Mouse (Mus musculus) WW6 (cell line): ENCODE results near the gene Birc3.
"Not testable (repeated sequence)": the region's sequence is repeated elsewhere in the genome, so short reads cannot be mapped to it uniquely, and the experiment has no call there.

Source experiments
- DNase-seq: peaks from one replicate; pipeline ENCODE4 v3.0.0-alpha.2; 2013; ENCODE audit warnings: low read depth, low spot score

Gene Birc3

DNA sequence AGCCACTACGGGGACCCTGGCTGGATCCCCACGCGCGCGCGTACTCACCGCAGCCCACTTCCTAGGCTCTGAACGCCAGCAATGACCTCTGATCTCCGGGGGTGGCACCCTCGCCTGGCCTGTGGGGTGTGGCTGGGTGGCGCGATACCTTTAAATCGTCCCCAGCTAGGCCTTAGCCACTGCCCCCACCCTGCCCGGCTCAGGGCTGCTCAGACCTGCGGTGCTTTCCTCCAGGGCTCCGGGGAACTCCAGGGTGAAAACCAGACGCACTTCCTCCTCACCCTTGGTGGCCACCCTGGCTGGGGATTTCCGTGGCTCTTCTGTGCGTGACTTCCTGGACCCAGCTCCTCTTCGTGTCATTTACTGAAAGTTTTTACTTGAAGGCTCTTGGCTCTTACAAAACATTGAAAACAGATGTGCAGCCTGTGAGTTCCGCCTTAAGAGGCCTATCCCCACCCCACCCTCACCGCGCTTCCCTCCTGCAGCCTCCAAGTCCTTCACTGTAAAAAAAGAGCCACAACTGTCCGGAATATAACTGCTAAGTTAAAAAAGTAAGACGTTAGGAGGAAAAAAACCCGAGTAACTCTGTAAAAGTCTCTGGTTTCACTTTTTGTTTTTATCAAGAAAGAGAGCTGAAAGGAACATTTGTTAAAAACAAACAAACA, at the start of gene Birc3:
Gene Birc3, minus strand, starts transcription at position 412 of the 665 bp plus-strand sequence.
- no peak for DNase-seq

DNA sequence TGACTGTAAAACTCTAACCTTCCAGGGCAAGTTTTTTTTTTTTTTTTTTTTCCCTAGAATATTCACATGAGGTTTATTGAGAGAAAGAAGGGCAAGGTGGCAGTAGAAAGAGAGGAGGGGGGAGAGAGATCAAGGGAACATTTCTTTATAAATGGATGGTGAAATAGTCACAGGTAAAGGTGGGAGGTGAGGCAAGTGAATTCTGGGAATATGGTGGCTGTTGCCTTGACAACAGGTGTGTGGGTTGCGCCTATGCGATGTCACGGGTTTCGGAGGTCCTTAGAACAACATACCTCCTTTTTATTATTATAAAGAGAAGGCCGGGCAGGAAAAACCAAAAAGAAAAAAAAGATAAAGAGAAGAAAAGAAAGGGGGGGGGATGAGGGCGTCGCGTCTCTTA, 41.9 kb upstream of the Birc3 start:
- DNase-seq, result no peak

DNA sequence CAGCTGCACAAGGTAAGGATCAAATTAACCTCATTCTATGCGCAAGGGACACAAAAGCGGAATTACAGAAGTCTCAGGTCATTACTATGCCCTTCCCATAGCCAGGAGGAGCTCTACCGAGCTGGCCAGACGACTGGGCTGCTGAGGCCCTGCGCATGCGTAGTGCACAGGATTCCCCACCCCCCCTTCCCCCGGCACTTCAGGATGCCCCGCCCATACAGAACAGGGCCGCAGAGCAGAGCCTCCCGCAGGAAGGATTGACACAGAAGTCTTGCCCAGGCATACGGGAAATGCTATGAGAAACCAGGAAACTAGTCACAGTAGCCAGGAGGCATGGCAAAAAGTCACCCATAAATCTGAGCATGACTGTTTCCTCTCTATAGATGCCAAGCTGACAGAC, 41.5 kb upstream of the Birc3 start:
- DNase-seq, result peak; percentile 71

DNA sequence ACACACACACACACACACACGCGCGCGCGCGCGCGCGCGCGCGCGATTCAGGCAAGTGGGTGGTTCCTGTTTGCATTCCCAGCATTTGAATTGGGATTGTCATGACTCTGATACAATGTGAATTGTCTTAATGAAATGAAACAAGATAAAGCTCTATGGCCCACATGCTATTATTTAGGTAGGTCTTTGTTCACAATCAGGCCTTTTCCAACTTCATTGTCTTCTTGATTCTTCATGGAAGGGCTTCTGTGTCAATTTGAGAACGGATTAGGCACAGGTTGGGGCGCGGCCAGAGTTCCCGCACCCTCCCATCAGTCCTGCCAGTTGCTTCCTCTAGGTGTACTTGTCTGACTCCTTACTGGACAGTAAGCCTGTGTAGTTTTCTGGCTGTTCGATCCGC, 41.0 kb upstream of the Birc3 start:
- DNase-seq, result no peak

DNA sequence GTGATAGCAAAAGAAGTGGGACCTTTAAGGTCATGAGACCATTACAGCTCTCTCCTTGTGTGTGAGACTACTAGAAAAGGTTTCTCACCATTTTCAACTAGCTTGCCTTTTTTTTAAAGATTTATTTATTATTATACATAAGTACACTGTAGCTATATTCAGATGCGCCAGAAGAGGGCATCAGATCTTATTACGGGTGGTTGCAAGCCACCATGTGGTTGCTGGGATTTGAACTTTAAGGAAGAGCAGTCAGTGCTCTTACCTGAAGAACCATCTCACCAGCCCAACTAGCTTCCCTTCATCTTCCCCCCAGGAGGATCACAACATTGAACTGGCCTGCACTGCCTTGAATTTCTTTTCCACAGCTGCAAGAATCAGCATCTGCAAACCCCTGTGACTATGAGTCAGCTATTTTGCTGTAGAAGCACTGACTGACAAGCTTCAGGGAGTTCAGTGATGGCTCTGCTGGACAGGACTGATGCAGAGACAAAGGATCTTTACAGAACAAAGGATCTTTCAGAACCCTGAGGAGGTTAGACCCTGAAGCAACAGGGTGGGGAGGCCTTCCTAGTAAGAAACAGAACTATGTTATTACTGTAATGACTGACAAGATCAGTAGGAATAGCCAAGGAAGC, 34.5 kb upstream of the Birc3 start:
- no peak for DNase-seq

DNA sequence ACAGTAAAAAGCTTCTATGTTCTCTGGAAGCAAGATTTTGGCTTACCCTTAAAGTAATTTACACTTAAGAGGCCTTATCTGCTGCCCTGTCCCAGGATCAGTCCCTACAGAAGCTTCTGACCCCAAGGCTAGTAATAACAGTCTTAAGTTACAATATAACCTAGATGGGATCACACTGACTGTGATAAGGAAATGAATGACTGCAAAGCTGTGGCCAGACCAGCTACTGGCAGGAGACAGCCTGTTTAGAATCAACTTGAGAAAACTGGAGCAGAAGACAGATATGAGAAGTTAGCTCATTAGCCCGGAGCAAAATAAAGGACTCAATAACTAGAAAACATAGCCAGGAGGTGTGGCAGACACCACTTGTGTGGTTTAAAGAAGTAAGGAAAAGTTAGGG, 33.6 kb upstream of the Birc3 start:
- no peak for DNase-seq

DNA sequence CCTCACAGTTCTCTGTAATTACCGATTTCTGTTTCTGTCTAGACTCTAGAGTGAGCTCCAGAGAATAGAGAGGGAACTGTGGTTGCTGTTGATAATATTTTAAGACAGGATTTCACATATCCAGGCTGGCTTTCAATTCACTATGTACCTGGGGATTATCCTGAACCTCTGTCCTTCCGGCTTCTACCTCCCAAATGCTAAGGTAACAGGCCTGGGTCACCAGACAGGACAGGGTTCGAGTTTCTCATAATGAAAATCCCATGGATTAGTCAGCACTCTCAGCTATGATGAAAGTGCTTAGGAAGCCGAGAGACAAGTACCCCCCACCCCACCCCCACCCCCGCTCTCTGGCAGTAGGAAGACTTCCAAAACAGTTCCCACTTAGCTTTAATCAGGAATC, 30.8 kb upstream of the Birc3 start:
- no peak for DNase-seq

DNA sequence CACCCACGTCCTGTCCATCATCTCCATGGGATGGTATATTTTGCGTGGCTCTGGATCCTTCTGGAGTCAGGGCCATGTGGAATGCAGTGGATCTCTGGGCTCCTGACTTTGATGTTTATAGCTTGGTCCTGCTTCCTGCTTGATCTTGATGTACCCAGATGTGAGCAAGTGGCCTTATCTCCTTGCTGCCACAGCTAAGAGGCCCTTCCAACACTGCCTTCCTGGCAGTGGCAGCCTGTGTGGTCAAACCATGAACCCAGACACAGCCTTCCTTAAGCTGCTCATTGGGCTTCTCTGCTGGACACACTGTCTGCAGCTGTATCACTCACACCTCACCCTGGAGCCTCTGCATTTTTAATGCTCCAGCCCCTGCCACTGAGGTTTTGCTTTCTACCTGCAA, 30.3 kb upstream of the Birc3 start:
- DNase-seq, result no peak

DNA sequence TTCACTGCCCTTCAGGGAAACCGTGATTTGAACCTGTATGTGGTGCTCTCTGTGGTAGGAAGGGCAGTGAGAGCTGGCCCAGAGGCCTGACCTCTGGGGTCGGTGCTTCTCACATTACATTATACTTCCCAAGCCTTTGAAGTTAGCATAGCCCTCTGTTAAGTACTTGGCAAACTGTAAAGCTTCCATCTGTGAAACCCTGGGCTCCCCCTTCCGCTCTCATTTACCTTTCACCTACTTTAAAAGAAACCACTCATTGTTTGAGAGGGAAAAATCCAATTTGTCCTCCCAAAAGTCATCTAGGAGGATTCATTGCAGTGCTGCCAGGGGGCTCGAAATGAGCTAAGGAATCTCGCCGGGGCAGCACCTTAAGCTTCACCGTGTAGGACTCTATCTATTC, 29.3 kb upstream of the Birc3 start:
- DNase-seq, result no peak

DNA sequence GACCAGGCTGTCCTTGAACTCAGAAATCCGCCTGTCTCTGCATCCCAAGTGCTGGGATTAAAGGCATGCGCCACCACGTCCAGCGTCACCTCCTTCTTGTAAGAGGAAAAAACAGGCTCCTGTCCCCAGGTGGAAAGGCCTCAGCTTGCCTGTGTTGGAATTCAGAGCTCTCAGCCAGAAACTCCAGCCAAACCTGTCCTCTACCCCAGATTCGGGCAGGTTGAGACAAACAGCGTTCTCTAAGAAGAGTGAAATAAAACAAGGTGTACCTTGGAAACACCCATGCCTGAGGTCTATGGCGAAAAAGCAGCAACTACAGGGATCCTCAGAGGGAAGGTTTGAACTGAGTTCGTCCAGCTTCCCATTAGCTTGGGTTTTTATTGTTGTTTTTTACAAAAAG, 28.0 kb upstream of the Birc3 start:
- no peak for DNase-seq

DNA sequence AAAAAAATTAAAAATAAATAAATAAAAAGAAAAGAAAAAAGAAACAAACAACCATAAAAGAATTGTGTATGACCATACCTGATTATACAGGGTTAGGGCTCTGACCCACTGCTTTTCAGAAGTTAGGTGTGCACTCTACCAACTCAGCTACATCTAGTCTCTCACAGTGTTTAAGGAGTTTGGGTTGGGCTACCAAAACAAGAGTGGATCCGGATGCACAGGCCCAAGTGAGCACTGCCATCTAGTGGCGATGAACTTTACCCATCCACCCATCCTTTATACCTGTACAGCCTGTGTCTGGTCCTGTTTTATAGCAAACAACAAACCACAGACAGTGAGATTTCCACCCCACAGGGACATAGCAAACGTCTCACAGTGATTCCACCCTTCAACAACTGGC, 24.5 kb upstream of the Birc3 start:
- no peak for DNase-seq

DNA sequence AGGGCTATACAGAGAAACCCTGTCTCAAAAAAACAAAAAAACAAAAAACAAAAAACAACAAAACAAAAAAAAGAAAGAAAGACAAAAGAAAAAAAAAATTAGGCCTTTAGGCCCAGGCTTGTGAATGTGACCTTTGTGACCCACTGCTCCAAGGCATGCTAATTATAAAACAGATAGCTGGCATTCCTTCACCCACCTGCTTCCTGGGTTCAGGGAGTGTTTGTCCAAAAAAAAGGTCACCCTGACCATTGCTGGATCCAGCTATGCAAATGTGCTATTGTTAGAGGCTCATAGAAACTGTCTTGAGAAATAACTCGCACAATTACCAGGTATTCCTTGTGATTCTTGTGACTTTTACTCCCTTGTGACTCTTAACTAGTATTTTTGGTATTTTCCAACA, 18.8 kb upstream of the Birc3 start:
- not testable (repeated sequence) for DNase-seq

DNA sequence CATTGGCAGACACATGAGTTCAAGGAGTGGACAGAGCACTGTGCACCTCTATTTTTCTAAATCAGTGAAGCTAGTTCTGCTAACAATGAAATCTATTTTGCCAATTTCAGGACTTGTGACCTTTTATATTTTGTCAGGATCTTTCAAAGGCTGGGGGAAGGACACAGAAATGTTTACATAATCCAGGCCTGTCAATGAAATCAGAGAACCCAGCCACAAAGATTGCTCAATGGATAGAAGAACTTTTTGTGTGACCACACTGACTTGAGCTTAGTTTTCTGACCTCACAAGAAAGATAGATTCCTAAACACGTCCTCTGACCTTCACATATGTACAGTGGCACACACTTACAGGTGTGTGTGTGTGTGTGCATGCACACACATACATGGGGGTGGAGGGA, 18.2 kb upstream of the Birc3 start:
- DNase-seq, result no peak

DNA sequence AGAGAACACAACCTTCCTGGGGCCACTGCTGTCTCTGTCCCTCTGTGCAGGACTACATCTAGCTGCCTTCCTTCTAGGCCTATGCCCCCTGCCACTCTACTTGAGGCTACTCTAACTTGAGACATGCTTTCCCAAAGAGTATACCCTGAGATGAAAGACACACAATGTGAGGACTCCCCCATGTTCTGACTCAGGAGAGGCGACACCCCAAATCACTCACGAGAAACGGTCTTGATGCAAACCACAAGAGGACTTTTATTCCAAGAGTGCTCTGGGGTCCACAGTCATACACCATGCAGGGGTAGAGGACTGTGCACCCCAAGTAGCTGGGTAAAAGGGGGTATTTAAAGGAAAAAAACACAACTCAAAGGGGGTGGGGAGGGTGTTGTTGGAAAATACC, 11.4 kb upstream of the Birc3 start:
- DNase-seq, result no peak

DNA sequence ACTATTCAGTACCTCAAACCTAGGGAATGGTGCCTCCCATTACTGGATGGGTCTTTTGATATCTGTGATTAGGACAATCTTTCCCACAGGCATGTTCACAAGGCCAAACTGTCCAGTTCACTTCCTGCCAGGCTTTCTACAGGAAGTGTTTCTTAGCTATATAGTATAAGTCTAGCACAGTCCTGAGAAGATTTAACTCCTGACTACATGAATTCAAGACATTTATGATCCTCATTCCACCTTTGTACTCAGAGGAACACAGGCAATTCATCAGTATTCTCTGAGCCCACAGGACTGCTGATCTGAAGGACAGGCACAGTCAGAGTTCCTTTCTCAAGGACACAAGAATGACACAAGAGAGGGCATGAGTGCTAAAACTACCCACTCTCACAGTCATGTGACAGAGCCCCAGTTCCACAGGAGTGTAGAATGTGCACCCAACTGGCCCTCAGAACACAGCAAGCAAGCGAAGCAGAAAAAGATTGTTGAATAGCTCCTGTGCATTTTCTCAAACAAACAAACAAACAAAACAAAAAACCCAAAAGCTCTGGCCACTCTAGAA, 9.4 kb upstream of the Birc3 start:
- DNase-seq, result no peak

DNA sequence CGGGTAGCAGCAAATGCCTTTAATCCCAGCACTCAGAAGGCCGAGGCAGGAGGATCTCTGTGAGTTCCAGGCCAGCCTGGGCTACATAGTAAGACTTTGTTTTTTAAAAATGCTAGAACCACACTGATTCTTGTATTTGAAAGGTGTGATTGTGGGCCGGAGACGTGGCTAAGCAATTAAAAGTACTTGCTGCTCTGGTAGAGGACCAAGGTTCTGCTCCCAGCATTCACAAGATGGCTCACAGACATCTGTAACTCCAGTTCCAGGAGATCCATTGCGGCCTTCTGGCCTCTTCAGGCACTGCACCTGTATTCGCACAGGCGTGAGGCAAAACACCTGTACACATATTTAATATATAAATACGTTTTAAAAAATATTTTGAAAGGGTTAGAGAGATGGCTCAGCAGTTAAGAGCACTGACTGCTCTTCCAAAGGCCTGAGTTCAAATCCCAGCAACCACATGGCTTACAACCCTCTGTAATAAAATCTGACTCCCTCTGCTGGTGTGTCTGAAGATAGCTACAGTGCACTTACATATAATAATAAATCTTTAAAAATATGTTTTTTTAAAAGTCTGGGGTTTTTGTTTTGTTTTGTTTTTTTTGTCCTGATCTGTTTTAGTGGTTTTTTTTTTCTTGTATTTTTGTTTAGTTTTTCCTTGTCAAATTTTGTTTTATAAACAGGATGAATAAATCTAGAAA, 675 bp upstream of the Birc3 start:
- DNase-seq, result no peak

DNA sequence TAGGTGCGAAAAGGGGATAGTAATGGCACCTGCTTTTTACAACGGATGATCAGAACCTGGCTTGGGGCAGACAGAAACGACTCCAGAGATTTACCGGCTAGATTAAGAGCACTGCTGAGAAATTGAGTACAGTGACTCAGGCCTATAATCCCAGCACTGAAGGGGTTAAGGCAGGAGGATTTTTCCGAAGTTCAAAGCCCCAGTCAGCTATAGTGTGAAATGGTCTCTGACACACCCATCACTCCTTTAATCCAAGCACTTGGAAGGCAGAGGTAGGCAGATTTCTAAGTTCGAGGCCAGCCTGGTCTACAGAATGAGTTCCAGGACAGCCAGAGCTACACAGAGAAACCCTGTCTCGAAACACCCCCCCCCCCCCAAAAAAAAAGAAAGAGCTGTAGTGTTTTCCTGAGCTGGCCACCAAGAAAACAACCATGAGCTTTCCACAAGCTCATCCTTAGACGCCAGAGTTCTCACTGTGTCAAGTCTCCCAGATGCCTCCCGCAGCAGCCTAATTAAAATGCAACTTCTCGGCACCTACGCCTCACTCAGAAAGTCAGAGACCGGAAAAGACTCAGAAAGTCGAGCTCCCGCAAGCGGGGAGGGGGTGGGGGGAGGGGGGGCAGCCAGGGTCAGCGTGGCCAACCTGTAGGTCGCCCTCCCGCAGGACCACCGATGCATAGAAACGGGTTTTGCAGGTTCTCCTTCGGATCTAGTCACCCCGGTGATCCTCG, 777 bp downstream of the Birc3 start:
- no peak for DNase-seq

DNA sequence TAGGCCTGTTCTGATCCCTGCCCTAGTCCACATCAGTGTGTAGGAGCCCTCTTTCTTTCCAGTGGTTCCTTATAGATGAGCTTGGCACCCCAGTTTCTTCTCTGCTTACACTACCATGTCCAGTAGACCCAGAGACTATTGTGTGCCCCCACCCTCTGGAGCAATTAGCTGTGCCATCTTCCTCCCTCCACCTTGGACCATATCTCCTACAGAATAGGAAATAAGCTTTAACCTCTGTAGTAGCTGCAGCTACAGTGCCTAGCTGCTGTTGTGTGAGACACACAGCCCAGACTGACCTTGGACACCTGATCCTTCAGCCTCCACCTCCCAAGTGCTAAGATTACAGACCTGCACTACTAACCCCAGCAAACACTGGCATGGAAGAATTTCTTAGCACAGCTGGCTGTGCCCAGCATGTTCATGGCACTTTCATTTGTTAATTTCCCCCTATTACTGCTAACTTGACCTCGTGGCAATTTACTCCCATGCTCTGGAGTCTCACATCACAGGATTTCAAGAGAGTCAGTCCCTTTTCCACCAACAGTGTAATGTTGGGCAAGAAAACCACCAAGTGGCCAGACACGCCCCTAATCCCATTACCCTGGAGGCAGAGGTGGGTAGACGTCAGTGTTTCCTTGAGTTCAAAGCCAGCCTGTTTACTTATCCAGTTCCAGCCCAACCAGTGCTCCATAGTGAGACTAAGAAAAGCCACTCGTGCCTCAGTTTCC, 1.5 kb downstream of the Birc3 start:
- no peak for DNase-seq

DNA sequence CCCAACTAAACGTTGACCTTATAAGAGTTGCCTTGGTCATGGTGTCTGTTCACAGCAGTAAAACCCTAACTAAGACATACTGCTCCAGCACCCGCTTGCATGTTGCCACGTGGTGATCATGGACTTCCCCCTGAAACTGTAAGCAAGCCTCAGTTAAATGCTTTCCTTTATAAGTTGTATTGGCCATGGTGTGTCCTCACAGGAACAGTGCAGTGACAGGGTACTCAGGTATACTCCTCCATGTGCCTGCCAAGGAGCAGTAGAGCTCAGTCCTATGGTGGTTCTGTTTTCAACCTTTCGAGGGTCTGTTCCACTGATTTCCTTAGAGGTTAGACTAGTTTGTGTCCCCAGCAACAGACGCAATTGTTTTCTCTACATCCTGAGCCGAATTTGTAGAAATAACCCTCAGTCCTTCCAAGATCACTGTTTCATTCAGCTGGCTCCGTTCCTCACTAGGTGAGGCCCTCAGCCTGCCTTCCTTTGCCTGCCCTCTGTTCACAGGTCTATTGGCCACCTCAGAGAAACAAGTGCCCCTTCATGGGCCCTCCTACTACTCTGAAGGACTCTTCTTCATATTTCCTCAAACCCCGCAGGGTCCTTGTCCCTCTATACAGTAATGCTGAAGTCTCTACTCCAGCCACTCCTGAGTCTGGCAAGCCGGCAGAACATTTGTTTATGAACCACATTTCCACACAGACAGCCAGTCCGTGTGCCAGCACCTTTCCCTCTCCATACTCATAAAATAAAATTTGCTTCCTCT, 2.2 kb downstream of the Birc3 start:
- no peak for DNase-seq

DNA sequence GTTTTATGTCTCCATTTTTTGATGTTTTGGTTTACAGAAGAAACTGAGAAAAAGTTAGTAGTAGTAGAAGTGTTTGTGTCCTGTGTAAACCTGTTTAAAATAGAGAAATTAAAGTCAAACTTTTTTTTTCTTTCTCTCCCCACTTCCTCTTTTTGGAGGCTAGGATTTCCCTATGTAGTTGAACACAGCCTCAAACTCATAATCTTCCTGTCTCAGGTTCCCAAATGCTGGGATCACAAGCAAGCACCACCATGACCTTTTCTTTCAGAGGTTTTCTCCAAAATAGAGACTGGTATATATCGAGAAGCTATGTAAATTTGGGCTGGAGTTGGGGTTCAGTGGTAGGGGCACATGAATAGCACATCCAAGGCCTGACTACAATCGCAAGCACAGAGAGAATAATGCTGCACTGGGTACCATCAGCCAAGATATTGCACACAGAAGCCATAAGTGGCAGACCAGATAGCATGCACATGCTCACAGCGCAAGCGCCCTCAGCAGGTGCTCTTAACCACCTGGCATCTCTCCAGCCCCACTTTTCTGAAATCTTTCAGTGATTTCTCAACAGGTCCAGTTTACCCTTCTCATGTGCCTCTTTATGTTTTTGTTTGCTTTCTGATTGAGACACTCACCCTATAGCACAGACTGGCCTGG, 4.0 kb downstream of the Birc3 start:
- no peak for DNase-seq
